Mouse (Mus musculus) limb, embryonic 15.5 days (tissue): ENCODE data around the gene Eif4a1. TPM values are rescaled to one million over a fixed set of nuclear protein-coding genes. Genes with fewer than 3 reads are reported as not detected.

ENCODE experiments used
- ATAC-seq: fragments of 200-750 bp; cut with Nextera tagmentation; 2 replicates; pipeline ENCODE4 v1.8.0; 2017; ENCODE audit warnings: low read depth, moderate TSS enrichment; ENCODE audit not compliant: insufficient number of reproducible peaks, low FRiP score, low TSS enrichment
- H3K27ac ChIP-seq: fragments of 300-500 bp; sonication (generic); 2 replicates; pipeline ENCODE4 v1.5.1; 2015; ENCODE audit warnings: moderate library complexity, mild to moderate bottlenecking, inconsistent platforms
- H3K27me3 ChIP-seq: fragments of 300-500 bp; sonication (generic); 2 replicates; pipeline ENCODE4 v1.6.1; 2015; ENCODE audit warnings: inconsistent platforms
- H3K36me3 ChIP-seq: fragments of 300-500 bp; sonication (generic); 2 replicates; pipeline ENCODE4 v1.6.1; 2015; ENCODE audit warnings: inconsistent platforms
- H3K4me1 ChIP-seq: fragments of 300-500 bp; sonication (generic); 2 replicates; pipeline ENCODE4 v1.6.1; 2015; ENCODE audit warnings: inconsistent platforms
- H3K4me2 ChIP-seq: fragments of 300-500 bp; sonication (generic); 2 replicates; pipeline ENCODE4 v1.6.1; 2015; ENCODE audit warnings: mild to moderate bottlenecking, inconsistent platforms
- H3K4me3 ChIP-seq: fragments of 300-500 bp; sonication (generic); 2 replicates; pipeline ENCODE4 v1.5.1; 2015; ENCODE audit warnings: mild to moderate bottlenecking, inconsistent platforms
- H3K9ac ChIP-seq: fragments of 300-500 bp; sonication (generic); 2 replicates; pipeline ENCODE4 v1.6.1; 2015; ENCODE audit warnings: inconsistent platforms
- H3K9me3 ChIP-seq: fragments of 300-500 bp; sonication (generic); 2 replicates; pipeline ENCODE4 v1.6.1; 2016; ENCODE audit warnings: inconsistent platforms
- WGBS: fragments of 180-500 bp; shearing (Covaris S2); methylation state at CpG from one replicate; pipeline ENCODE4 v1.1.7; 2015; 5-methylcytosine and 5-hydroxymethylcytosine counted together
- polyA plus RNA-seq: library from polyadenylated mRNA; unstranded; fragments of >200 nt; fragmentation: Nextera tagmentation; extraction: Ambion mirVana; gene quantifications from 2 replicates; pipeline ENCODE4 v1.2.1, GENCODE M21; 2015

The Eif4a1 gene
- polyA plus RNA-seq, 1 experiment from 2014 or later = 443 TPM

GRCm38 (mm10) chr11:69665961-69666664, 6.1 kb downstream of the Eif4a1 start, which contains the start of gene Cd68:
TSS of gene Cd68 (minus strand) at chr11:69666153.
- WGBS = 36% methylated on average over 7 of the region's 7 CpGs
- Histone ChIP-seq H3K4me1 (peaks cover 36% of the 10 kb centered on the region), H3K36me3 (peaks cover 70% of the 10 kb centered on the region), H3K4me2 (no peak within 1 kb of the TSS), H3K4me3 (peak within 1 kb of the TSS; percentile 0; the same call in 1 of the 2 replicates), H3K27me3 (no peaks in the 10 kb centered on the region), H3K27ac (peak within 1 kb of the TSS; percentile 54), H3K9ac (no peak within 1 kb of the TSS), H3K9me3 (no peaks in the 10 kb centered on the region)
- no peak for ATAC-seq

- no peak for ATAC-seq
Measured at GRCm38 (mm10) chr11:69665457-69665960, 6.7 kb downstream of the Eif4a1 start.

GRCm38 (mm10) chr11:69664841-69665240, 7.4 kb downstream of the Eif4a1 start:
- WGBS = 88% methylated on average over 7 of the region's 7 CpGs
- H3K27ac ChIP-seq = peak overlapping the region; percentile 54
- H3K27me3 ChIP-seq = no peaks in the 10 kb centered on the region
- H3K4me3 ChIP-seq = no peak overlapping the region
- no peak for ATAC-seq
- H3K9me3 ChIP-seq = no peaks in the 10 kb centered on the region
- peaks cover 27% of the 10 kb centered on the region for H3K4me1 ChIP-seq
- no peak overlapping the region for H3K9ac ChIP-seq
- H3K36me3 ChIP-seq = peaks cover 60% of the 10 kb centered on the region
- H3K4me2 ChIP-seq = no peak overlapping the region

More at GRCm38 (mm10) chr11:69665457-69665960, 6.7 kb downstream of the Eif4a1 start:
- Histone ChIP-seq H3K27me3 (no peaks in the 10 kb centered on the region), H3K9ac (no peak overlapping the region), H3K4me1 (peaks cover 34% of the 10 kb centered on the region), H3K36me3 (peaks cover 66% of the 10 kb centered on the region), H3K27ac (peak overlapping the region; percentile 54), H3K4me2 (no peak overlapping the region), H3K9me3 (no peaks in the 10 kb centered on the region), H3K4me3 (peak overlapping the region; percentile 0; the same call in 1 of the 2 replicates)
- WGBS = 71% methylated on average over 9 of the region's 9 CpGs

GRCm38 (mm10) chr11:69663795-69664194, 8.4 kb downstream of the Eif4a1 start:
- Histone ChIP-seq H3K27me3 (no peaks in the 10 kb centered on the region), H3K9ac (no peak overlapping the region), H3K27ac (peak overlapping the region; percentile 97; the same call in 1 of the 2 replicates), H3K4me1 (peaks cover 18% of the 10 kb centered on the region), H3K9me3 (no peaks in the 10 kb centered on the region), H3K4me2 (no peak overlapping the region), H3K4me3 (no peak overlapping the region), H3K36me3 (peaks cover 56% of the 10 kb centered on the region)
- ATAC-seq = no peak
- 80% methylated on average over 6 of the region's 6 CpGs for WGBS

- Histone ChIP-seq H3K9me3 (no peaks in the 10 kb centered on the region), H3K4me2 (peak overlapping the region; percentile 58), H3K27ac (peak overlapping the region; percentile 97), H3K36me3 (peaks cover 56% of the 10 kb centered on the region), H3K27me3 (no peaks in the 10 kb centered on the region), H3K9ac (peak overlapping the region; percentile 42; the same call in 1 of the 2 replicates), H3K4me3 (peak overlapping the region; percentile 59), H3K4me1 (peaks cover 15% of the 10 kb centered on the region)
- 68% methylated on average over 13 of the region's 13 CpGs for WGBS
- ATAC-seq = no peak
Measured at GRCm38 (mm10) chr11:69662967-69663671, 9.1 kb downstream of the Eif4a1 start.

- peak; percentile 94 for ATAC-seq
- Histone ChIP-seq H3K4me2 (peak within 1 kb of the TSS; percentile 58), H3K36me3 (peaks cover 56% of the 10 kb centered on the region), H3K4me1 (peaks cover 22% of the 10 kb centered on the region), H3K9me3 (no peaks in the 10 kb centered on the region), H3K4me3 (peak within 1 kb of the TSS; percentile 59), H3K9ac (peak within 1 kb of the TSS; percentile 51), H3K27me3 (no peaks in the 10 kb centered on the region), H3K27ac (peak within 1 kb of the TSS; percentile 97)
- under 1% methylated on average over 48 of the region's 48 CpGs for WGBS
Measured at GRCm38 (mm10) chr11:69662213-69662966, 9.8 kb downstream of the Eif4a1 start, which contains the start of gene Mpdu1. TSS of gene Mpdu1 (minus strand) at chr11:69662642.

- H3K4me1 ChIP-seq = peaks cover 33% of the 10 kb centered on the region
- no peak for ATAC-seq
- H3K27me3 ChIP-seq = no peaks in the 10 kb centered on the region
- H3K27ac ChIP-seq = peak overlapping the region; percentile 97
- peak overlapping the region; percentile 58 for H3K4me2 ChIP-seq
- peak overlapping the region; percentile 51; the same call in 1 of the 2 replicates for H3K9ac ChIP-seq
- H3K4me3 ChIP-seq = peak overlapping the region; percentile 59
- no peaks in the 10 kb centered on the region for H3K9me3 ChIP-seq
- 75% methylated on average over 3 of the region's 3 CpGs for WGBS
- peaks cover 60% of the 10 kb centered on the region for H3K36me3 ChIP-seq
Measured at GRCm38 (mm10) chr11:69661221-69661881, 10.9 kb downstream of the Eif4a1 start.

- 82% methylated on average over 15 of the region's 15 CpGs for WGBS
- no peaks in the 10 kb centered on the region for H3K27me3 ChIP-seq
- H3K4me3 ChIP-seq = no peak overlapping the region
- H3K27ac ChIP-seq = no peak overlapping the region
- peaks cover 46% of the 10 kb centered on the region for H3K4me1 ChIP-seq
- H3K4me2 ChIP-seq = no peak overlapping the region
- H3K36me3 ChIP-seq = peaks cover 50% of the 10 kb centered on the region
- no peak overlapping the region for H3K9ac ChIP-seq
- no peak for ATAC-seq
- no peaks in the 10 kb centered on the region for H3K9me3 ChIP-seq
Measured at GRCm38 (mm10) chr11:69657462-69657881, 14.8 kb downstream of the Eif4a1 start.

GRCm38 (mm10) chr11:69656617-69657461, 15.4 kb downstream of the Eif4a1 start:
- Histone ChIP-seq H3K9me3 (no peaks in the 10 kb centered on the region), H3K4me1 (peaks cover 45% of the 10 kb centered on the region), H3K4me2 (peak overlapping the region; percentile 19; the same call in 1 of the 2 replicates), H3K27me3 (no peaks in the 10 kb centered on the region), H3K27ac (peak overlapping the region; percentile 77), H3K9ac (no peak overlapping the region), H3K4me3 (no peak overlapping the region), H3K36me3 (peaks cover 56% of the 10 kb centered on the region)
- ATAC-seq = no peak
- 65% methylated on average over 10 of the region's 10 CpGs for WGBS

GRCm38 (mm10) chr11:69656065-69656455, 16.2 kb downstream of the Eif4a1 start:
- peaks cover 64% of the 10 kb centered on the region for H3K36me3 ChIP-seq
- WGBS = 71% methylated on average over 5 of the region's 5 CpGs
- H3K4me3 ChIP-seq = no peak overlapping the region
- no peaks in the 10 kb centered on the region for H3K9me3 ChIP-seq
- peak overlapping the region; percentile 19 for H3K4me2 ChIP-seq
- no peaks in the 10 kb centered on the region for H3K27me3 ChIP-seq
- no peak overlapping the region for H3K9ac ChIP-seq
- H3K4me1 ChIP-seq = peaks cover 37% of the 10 kb centered on the region
- no peak for ATAC-seq
- H3K27ac ChIP-seq = peak overlapping the region; percentile 77
